Mouse (Mus musculus) stomach, embryonic 16.5 days (tissue): ENCODE data around the gene Acly. TPM values are rescaled to one million over a fixed set of nuclear protein-coding genes. Genes with fewer than 3 reads are reported as not detected.

Experiments used
- ATAC-seq: fragments of 200-750 bp; cut with Nextera tagmentation; 2 replicates; pipeline ENCODE4 v1.8.0; 2017; ENCODE audit warnings: moderate number of reproducible peaks, moderate TSS enrichment; ENCODE audit not compliant: insufficient read depth, low FRiP score
- H3K27ac ChIP-seq: fragments of 300-500 bp; sonication (generic); 2 replicates; pipeline ENCODE4 v1.5.1; 2014; ENCODE audit warnings: low read length
- H3K27me3 ChIP-seq: fragments of 300-500 bp; sonication (generic); 2 replicates; pipeline ENCODE4 v1.6.1; 2014; ENCODE audit warnings: low read length, control low read depth, mixed read lengths; ENCODE audit not compliant: control insufficient read depth, insufficient read depth
- H3K36me3 ChIP-seq: fragments of 300-500 bp; sonication (generic); 2 replicates; pipeline ENCODE4 v1.6.1; 2014; ENCODE audit warnings: low read length; ENCODE audit not compliant: control insufficient read depth, insufficient read depth
- H3K4me1 ChIP-seq: fragments of 300-500 bp; sonication (generic); 2 replicates; pipeline ENCODE4 v1.6.1; 2014; ENCODE audit warnings: low read length, control low read depth, mixed read lengths; ENCODE audit not compliant: control insufficient read depth, insufficient read depth
- H3K4me2 ChIP-seq: fragments of 300-500 bp; sonication (generic); 2 replicates; pipeline ENCODE4 v1.6.1; 2014; ENCODE audit warnings: low read depth, low read length, mixed read lengths
- H3K4me3 ChIP-seq: fragments of 300-500 bp; sonication (generic); replicated peaks from 2 replicates; pipeline ENCODE4 v1.5.1; 2014; ENCODE audit warnings: mild to moderate bottlenecking, low read length
- H3K9ac ChIP-seq: fragments of 300-500 bp; sonication (generic); 2 replicates; pipeline ENCODE4 v1.6.1; 2014; ENCODE audit warnings: low read length
- H3K9me3 ChIP-seq: fragments of 300-500 bp; sonication (generic); replicated peaks from 2 replicates; pipeline ENCODE4 v1.6.1; 2016; ENCODE audit warnings: low read length, control low read depth; ENCODE audit not compliant: control insufficient read depth
- WGBS: fragments of 180-500 bp; shearing (Covaris S2); extraction: QIAGEN DNeasy Blood & Tissue Kit; methylation state at CpG from one replicate; pipeline ENCODE4 v1.1.7; 2014; 5-methylcytosine and 5-hydroxymethylcytosine counted together
- microRNA-seq: library from miRNA; unstranded; fragments of <30 nt; microRNA quantifications from one replicate; pipeline ENCODE4, GENCODE M21; 2016
- polyA plus RNA-seq: library from polyadenylated mRNA; unstranded; fragments of >200 nt; fragmentation: Nextera tagmentation; extraction: Ambion mirVana; gene quantifications from 2 replicates; pipeline ENCODE4 v1.2.1, GENCODE M21; 2015

Acly gene
- polyA plus RNA-seq, 1 experiment from 2014 or later = 178 TPM

DNA sequence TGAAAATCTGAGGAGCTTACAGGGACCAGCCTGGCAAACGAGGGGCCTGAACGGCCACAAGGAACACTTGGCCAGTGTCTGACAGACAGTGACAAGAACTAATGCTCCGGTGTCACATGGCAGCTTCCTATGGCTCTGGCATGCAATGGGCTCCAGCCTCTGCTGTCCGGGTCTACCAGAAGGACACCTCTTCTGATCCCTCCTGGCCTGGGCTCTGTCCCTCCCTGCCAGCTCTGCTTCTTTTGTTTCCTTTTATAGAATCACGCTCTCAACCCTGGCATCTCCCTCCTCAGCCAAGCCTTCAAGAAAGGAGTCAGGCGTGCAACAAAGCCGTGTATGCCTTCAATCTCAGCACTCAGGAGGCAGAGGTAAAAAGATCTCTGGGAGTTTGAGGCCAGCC is 97.7 kb downstream of the Acly start:
- H3K27ac ChIP-seq = no peak overlapping the region; the same call in 1 of the 2 replicates
- H3K4me1 ChIP-seq = peaks cover 6% of the 10 kb centered on the region
- 0 out of 2 replicates have a peak, but pooled peaks cover 6% of the 10 kb centered on the region for H3K36me3 ChIP-seq
- no peak for ATAC-seq
- no peak overlapping the region for H3K4me3 ChIP-seq
- 83% methylated on average over 7 of the region's 7 CpGs for WGBS
- H3K4me2 ChIP-seq = no peak overlapping the region
- no peaks in the 10 kb centered on the region for H3K27me3 ChIP-seq
- H3K9me3 ChIP-seq = no peaks in the 10 kb centered on the region
- no peak overlapping the region for H3K9ac ChIP-seq

DNA sequence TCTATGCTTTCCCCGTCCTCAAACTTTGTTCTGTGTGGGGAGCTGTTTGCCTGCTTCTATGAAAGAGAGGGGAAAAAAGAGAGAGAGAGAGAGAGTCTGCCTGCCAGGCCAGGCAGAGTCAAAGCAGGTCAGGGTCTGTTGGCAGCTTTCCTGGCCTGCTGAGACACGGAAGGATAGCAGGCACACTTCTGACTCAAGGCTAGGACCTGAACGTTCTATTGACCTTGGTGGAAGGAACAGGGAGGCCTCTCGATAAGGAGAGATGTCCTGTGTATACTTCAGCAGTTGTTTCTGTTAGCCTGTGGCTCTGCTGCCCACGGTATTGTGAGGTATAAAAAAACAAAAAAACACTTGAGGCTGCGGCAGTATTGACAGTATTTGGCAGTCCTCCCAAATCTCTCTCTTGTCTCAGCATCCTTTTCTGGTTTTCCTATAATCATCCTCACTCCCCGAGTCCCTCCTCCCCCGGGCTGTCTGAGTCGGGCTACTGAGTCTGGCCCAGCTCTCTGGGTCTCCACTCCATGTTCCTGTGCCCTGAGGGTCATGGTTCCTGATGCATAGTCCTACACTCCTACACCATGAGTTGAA is 99.1 kb downstream of the Acly start:
- 55% methylated on average over 9 of the region's 9 CpGs for WGBS
- Histone ChIP-seq H3K27me3 (no peaks in the 10 kb centered on the region), H3K9ac (peak overlapping the region; percentile 48; the same call in 1 of the 2 replicates), H3K4me1 (peaks cover 6% of the 10 kb centered on the region), H3K27ac (peak overlapping the region; percentile 27; the same call in 1 of the 2 replicates), H3K9me3 (no peaks in the 10 kb centered on the region), H3K4me2 (no peak overlapping the region), H3K36me3 (0 out of 2 replicates have a peak, but pooled peaks cover 6% of the 10 kb centered on the region), H3K4me3 (no peak overlapping the region)
- no peak for ATAC-seq

GRCm38 (mm10) chr11:100426820-100427219 is 101.0 kb downstream of the Acly start:
- no peak overlapping the region for H3K4me3 ChIP-seq
- H3K4me1 ChIP-seq = peaks cover 6% of the 10 kb centered on the region
- H3K27me3 ChIP-seq = no peaks in the 10 kb centered on the region
- H3K9ac ChIP-seq = no peak overlapping the region
- peak overlapping the region; percentile 18; the same call in 1 of the 2 replicates for H3K27ac ChIP-seq
- no peaks in the 10 kb centered on the region for H3K36me3 ChIP-seq
- H3K4me2 ChIP-seq = no peak overlapping the region
- H3K9me3 ChIP-seq = no peaks in the 10 kb centered on the region
- 80% methylated on average over 3 of the region's 3 CpGs for WGBS
- no peak for ATAC-seq

Small RNA genes lying within 50 kb of the gene (microRNA-seq; reads per million reads assigned to microRNA genes)
- gene Gm27374 = not detected
- 2.2 reads per million, percentile 9 among the genes with 10 or more reads in this experiment for gene Mir7116

Other genes with a start within 250 kb of the Acly start
- 1,614 and 1,638 TPM in 2 replicates for gene Eif1, start 208.1 kb downstream of the Acly start, polyA plus RNA-seq
- gene Gast, start 193.6 kb downstream of the Acly start, polyA plus RNA-seq = 10.8 and 13.3 TPM in 2 replicates
- gene Hap1, start 171.9 kb downstream of the Acly start, polyA plus RNA-seq = 13.2 and 13.5 TPM in 2 replicates
- gene Jup, start 130.2 kb downstream of the Acly start, polyA plus RNA-seq = 247 and 328 TPM in 2 replicates
- 56.7 and 62.1 TPM in 2 replicates for gene P3h4, start 113.2 kb downstream of the Acly start, polyA plus RNA-seq
- 114 and 119 TPM in 2 replicates for gene Fkbp10, start 112.3 kb downstream of the Acly start, polyA plus RNA-seq
- gene Nt5c3b, start 86.2 kb downstream of the Acly start, polyA plus RNA-seq = 99.1 and 109 TPM in 2 replicates
- 0.29 and 0.30 TPM in 2 replicates for gene Klhl10, start 86.1 kb downstream of the Acly start, polyA plus RNA-seq
- 7.4 and 7.5 TPM in 2 replicates for gene Klhl11, start 55.3 kb downstream of the Acly start, polyA plus RNA-seq
- 0.40 and 0.60 TPM in 2 replicates for gene Ttc25, start 17.6 kb upstream of the Acly start, polyA plus RNA-seq
- gene Cnp, start 46.9 kb upstream of the Acly start, polyA plus RNA-seq = 38.9 and 40.6 TPM in 2 replicates
- gene Nkiras2, start 91.2 kb upstream of the Acly start, polyA plus RNA-seq = 60.7 and 67.1 TPM in 2 replicates
- 209 and 214 TPM in 2 replicates for gene Dnajc7, start 92.2 kb upstream of the Acly start, polyA plus RNA-seq
- gene Zfp385c, start 164.5 kb upstream of the Acly start, polyA plus RNA-seq = 0.19 and 0.27 TPM in 2 replicates
- 2.8 and 3.6 TPM in 2 replicates for gene Dhx58, start 176.3 kb upstream of the Acly start, polyA plus RNA-seq
- gene Kat2a, start 184.5 kb upstream of the Acly start, polyA plus RNA-seq = 40.6 and 41.5 TPM in 2 replicates
- gene Hspb9, start 185.8 kb upstream of the Acly start, polyA plus RNA-seq = 0.36 TPM in 1 of 2 replicates, not detected in the other
- 33.2 and 33.9 TPM in 2 replicates for gene Rab5c, start 210.2 kb upstream of the Acly start, polyA plus RNA-seq
- 0.14 and 0.22 TPM in 2 replicates for gene Kcnh4, start 231.9 kb upstream of the Acly start, polyA plus RNA-seq
- not detected in 2 replicates for gene Hcrt, start 234.9 kb upstream of the Acly start, polyA plus RNA-seq
- 6.5 and 7.2 TPM in 2 replicates for gene Ghdc, start 243.0 kb upstream of the Acly start, polyA plus RNA-seq